Mouse (Mus musculus) splenic B cell, adult 2 months (primary cell): ENCODE results near the gene Ttc7b.

Experiments
- DNase-seq: peaks from one replicate; pipeline ENCODE4 v3.0.0-alpha.2; 2011; ENCODE audit warnings: low read depth, low spot score
- H3K27me3 ChIP-seq: 2 replicates; pipeline ENCODE4 v1.6.1; 2012; ENCODE audit warnings: mild to moderate bottlenecking, low read length, moderate library complexity, mixed read lengths; ENCODE audit not compliant: control insufficient read depth, poor library complexity, insufficient read depth, severe bottlenecking
- H3K36me3 ChIP-seq: 2 replicates; pipeline ENCODE4 v1.6.1; 2012; ENCODE audit warnings: mild to moderate bottlenecking, low read length, moderate library complexity, mixed read lengths; ENCODE audit not compliant: control insufficient read depth, poor library complexity, insufficient read depth, severe bottlenecking

Ttc7b gene

GRCm38 (mm10) chr12:100331806-100332205, 188.8 kb downstream of the Ttc7b start:
- Histone ChIP-seq H3K36me3 (no peaks in the 10 kb centered on the region), H3K27me3 (no peaks in the 10 kb centered on the region)
- DNase-seq = no peak

GRCm38 (mm10) chr12:100330234-100330633, 190.4 kb downstream of the Ttc7b start:
- H3K36me3 ChIP-seq = no peaks in the 10 kb centered on the region
- H3K27me3 ChIP-seq = no peaks in the 10 kb centered on the region
- no peak for DNase-seq

- H3K36me3 ChIP-seq = no peaks in the 10 kb centered on the region
- DNase-seq = no peak
- H3K27me3 ChIP-seq = no peaks in the 10 kb centered on the region
Observed at GRCm38 (mm10) chr12:100328998-100329397, 191.6 kb downstream of the Ttc7b start.

- H3K27me3 ChIP-seq = no peaks in the 10 kb centered on the region
- H3K36me3 ChIP-seq = no peaks in the 10 kb centered on the region
- no peak for DNase-seq
Observed at GRCm38 (mm10) chr12:100328557-100328956, 192.1 kb downstream of the Ttc7b start.

- Histone ChIP-seq H3K36me3 (no peaks in the 10 kb centered on the region), H3K27me3 (no peaks in the 10 kb centered on the region)
- DNase-seq = no peak
Observed at GRCm38 (mm10) chr12:100326732-100327131, 193.9 kb downstream of the Ttc7b start.

GRCm38 (mm10) chr12:100325618-100326017, 195.0 kb downstream of the Ttc7b start:
- no peaks in the 10 kb centered on the region for H3K36me3 ChIP-seq
- H3K27me3 ChIP-seq = no peaks in the 10 kb centered on the region
- no peak for DNase-seq

- no peak for DNase-seq
- H3K36me3 ChIP-seq = no peaks in the 10 kb centered on the region
- no peaks in the 10 kb centered on the region for H3K27me3 ChIP-seq
Observed at GRCm38 (mm10) chr12:100325212-100325611, 195.4 kb downstream of the Ttc7b start.

- no peaks in the 10 kb centered on the region for H3K27me3 ChIP-seq
- DNase-seq = no peak
- H3K36me3 ChIP-seq = no peaks in the 10 kb centered on the region
Observed at GRCm38 (mm10) chr12:100323641-100324040, 197.0 kb downstream of the Ttc7b start.

- Histone ChIP-seq H3K36me3 (no peaks in the 10 kb centered on the region), H3K27me3 (no peaks in the 10 kb centered on the region)
- no peak for DNase-seq
Observed at GRCm38 (mm10) chr12:100322225-100322624, 198.4 kb downstream of the Ttc7b start.

- no peaks in the 10 kb centered on the region for H3K27me3 ChIP-seq
- DNase-seq = no peak
- H3K36me3 ChIP-seq = no peaks in the 10 kb centered on the region
Observed at GRCm38 (mm10) chr12:100321545-100321944, 199.1 kb downstream of the Ttc7b start.

GRCm38 (mm10) chr12:100319746-100320145, 200.9 kb downstream of the Ttc7b start:
- H3K36me3 ChIP-seq = no peaks in the 10 kb centered on the region
- peak; percentile 9 for DNase-seq
- no peaks in the 10 kb centered on the region for H3K27me3 ChIP-seq

GRCm38 (mm10) chr12:100317936-100318335, 202.7 kb downstream of the Ttc7b start:
- DNase-seq = peak; percentile 52
- Histone ChIP-seq H3K36me3 (no peaks in the 10 kb centered on the region), H3K27me3 (no peaks in the 10 kb centered on the region)

- Histone ChIP-seq H3K27me3 (no peaks in the 10 kb centered on the region), H3K36me3 (no peaks in the 10 kb centered on the region)
- no peak for DNase-seq
Observed at GRCm38 (mm10) chr12:100316094-100316493, 204.5 kb downstream of the Ttc7b start.

- Histone ChIP-seq H3K36me3 (no peaks in the 10 kb centered on the region), H3K27me3 (no peaks in the 10 kb centered on the region)
- DNase-seq = no peak
Observed at GRCm38 (mm10) chr12:100315119-100315885, 205.3 kb downstream of the Ttc7b start.

- DNase-seq = no peak
- no peaks in the 10 kb centered on the region for H3K27me3 ChIP-seq
Observed at GRCm38 (mm10) chr12:100313785-100314375, 206.7 kb downstream of the Ttc7b start.

More at GRCm38 (mm10) chr12:100313785-100314375, 206.7 kb downstream of the Ttc7b start:
- H3K36me3 ChIP-seq = no peaks in the 10 kb centered on the region
